Mouse (Mus musculus) c-Kit-negative CD71-positive TER-119-positive erythroid progenitor cells, embryonic 14.5 days (primary cell): ENCODE measurements around the gene Mlc1.

Source experiments
- DNase-seq: peaks from one replicate; pipeline ENCODE4 v3.0.0-alpha.2; 2013; ENCODE audit warnings: low read depth, low spot score

Mlc1 gene

GRCm38 (mm10) chr15:88937291-88937650 lies 41.5 kb downstream of the Mlc1 start:
- DNase-seq, result no peak

DNA sequence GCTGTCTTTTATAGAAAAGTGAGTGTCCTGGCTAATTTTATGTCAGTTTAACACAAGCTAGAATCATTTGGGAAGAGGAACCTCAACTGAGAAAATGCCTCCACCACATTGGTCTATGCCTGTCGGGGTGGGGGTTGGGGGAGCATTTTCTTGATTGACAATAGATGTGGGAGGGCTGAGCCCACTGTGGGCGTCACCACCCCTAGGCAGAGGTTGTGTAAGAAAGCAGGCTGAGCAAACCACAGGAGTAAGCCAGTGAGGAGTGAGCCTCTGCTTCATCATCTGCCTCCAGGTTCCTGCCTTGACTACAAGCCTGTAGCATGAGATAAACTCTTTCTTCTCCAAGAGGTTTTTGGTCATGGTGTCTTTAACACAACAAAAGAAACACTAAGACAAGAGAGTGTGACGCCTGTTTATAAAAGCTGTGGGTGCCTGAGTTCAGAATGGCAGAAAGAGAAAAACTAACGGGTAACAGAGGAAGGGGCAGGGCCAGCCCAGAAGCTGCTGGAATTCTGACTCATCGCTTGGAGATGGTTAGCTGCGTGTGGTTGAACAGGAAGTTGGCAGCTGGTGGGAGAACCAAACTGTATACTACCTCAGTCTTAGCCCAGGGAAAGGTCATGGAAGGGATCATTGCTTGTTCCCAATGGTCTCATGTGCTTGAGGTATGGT lies 42.1 kb downstream of the Mlc1 start:
- no peak for DNase-seq

GRCm38 (mm10) chr15:88934141-88934540 lies 44.7 kb downstream of the Mlc1 start:
- no peak for DNase-seq

GRCm38 (mm10) chr15:88932667-88933066 lies 46.1 kb downstream of the Mlc1 start:
- no peak for DNase-seq

GRCm38 (mm10) chr15:88921992-88922310 lies 56.9 kb downstream of the Mlc1 start:
- DNase-seq, result no peak

DNA sequence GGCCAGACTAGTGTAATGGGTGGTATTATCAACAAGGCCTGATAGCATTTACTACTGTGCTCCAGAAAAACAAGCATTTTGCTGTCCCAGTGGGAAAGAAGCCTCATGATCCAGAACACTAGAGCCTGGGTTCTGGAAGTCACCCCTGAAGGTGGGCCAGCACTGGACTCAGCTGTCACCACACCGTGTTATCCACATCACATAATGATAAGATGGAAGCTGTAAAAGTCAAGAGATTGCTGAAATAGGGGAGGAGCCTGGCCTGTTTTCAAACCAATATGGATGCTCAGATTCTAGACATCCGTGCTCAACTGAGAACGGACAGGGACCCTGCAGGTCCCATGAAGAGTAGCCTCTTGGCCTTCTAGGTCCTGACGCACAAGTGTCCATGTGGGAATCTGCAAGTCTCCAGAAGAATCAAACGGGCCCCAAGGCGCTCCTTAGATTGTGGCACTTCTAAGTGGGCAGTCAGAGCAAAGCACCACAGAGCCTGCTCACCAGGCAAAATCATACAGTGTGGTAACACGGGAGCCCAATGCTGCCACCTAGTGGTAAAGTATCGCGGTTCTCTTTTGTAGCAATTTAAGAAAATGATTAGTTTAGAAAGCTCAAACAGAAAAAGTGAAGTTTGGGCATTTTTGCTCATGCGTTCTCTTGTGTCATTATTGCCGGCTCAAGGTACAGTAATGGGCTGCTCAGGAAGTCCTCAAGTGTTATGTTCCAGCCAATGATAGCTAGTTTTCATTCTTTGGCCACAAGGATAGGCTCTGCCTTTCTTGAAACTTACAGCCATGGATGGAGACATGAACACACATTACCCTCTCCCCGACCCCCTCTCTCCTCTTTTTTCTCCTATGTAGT lies 57.4 kb downstream of the Mlc1 start:
- DNase-seq, result peak; percentile 42

DNA sequence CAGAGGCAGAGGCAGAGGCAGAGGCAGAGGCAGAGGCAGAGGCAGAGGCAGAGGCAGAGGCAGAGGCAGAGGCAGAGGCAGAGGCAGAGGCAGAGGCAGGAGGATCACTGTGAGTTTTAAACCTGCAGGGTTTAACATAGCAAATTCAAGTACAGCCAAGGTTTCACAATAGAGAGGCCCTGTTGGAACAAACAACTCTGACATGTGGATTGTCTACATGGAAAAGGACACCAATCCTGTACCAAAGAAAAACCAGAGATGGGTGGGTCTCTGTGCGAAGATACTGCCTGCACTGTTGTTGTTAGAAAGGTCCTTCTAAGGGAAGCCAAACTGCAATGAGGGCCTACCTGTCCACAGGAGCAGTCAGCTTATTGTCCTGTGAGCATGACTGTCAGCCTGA lies 58.7 kb downstream of the Mlc1 start:
- DNase-seq, result no peak

- DNase-seq, result no peak
These were observed 59.5 kb downstream of the Mlc1 start for GRCm38 (mm10) chr15:88919328-88919727.

DNA sequence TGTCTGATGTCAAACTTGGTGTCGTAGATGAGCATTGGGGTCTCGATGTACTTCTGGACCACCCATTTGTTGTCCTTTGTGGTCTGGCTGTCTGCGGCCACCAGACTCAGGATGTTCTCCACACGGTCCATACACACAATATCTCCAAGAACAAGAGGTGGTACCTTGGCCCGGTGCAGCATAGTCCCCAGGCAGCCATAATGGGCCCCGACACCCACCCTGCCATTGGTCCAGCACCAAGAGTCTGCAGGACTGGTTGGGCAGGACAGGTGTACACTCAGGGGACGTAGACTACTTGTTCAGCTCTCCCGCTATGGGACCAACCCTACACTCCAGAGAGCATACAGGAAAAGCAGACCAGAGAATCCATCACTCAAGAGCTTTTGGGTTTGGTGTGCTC lies 61.7 kb downstream of the Mlc1 start:
- no peak for DNase-seq

- DNase-seq, result no peak
These were observed 62.4 kb downstream of the Mlc1 start for GRCm38 (mm10) chr15:88916366-88916765.

DNA sequence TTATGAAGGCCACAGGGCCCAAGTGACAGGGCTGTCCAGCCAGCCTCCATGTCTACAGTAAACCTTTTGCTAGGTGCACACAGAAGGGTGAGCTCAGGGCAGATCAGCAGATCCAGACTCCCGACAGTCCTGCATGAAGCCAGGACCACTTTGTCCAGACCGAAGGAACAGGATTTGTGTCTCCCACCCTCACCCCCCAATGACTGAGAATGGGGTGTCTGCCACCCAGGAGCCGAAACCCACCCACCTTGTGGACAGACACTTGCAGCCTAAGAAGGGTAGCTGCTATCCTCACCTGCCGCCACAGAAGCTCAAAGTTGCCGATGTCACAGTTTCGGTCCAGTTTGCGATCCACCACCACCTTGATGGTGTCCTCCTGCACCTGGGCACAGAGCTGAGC lies 63.8 kb downstream of the Mlc1 start:
- DNase-seq, result no peak

- no peak for DNase-seq
These were observed 72.5 kb downstream of the Mlc1 start for GRCm38 (mm10) chr15:88906347-88906746.
